Mouse (Mus musculus) left cerebral cortex, adult 2 months (tissue): Measurements from ENCODE around the gene Gldn. TPM values are rescaled to one million over a fixed set of nuclear protein-coding genes. Genes with fewer than 3 reads are reported as not detected.
A peak's percentile ranks its signal among the peaks of the same experiment; 100 is the strongest.

ENCODE experiments used
- DNase-seq, 2 experiments: peaks; one replicate each; pipeline ENCODE4 v3.0.0; 2021 to 2022; ENCODE audit warnings: low spot score in 2 of 2, mixed read lengths in 1 of 2; ENCODE audit errors: extremely low spot score in 1 of 2
- H3K27ac ChIP-seq: fragments of 200-600 bp; 2 replicates; pipeline ENCODE4 v1.8.1; 2022
- H3K4me3 ChIP-seq: fragments of 200-600 bp; 2 replicates; pipeline ENCODE4 v1.8.1; 2022
- CTCF ChIP-seq: fragments of 200-600 bp; IDR thresholded peaks from 2 replicates; pipeline ENCODE4 v1.8.1; 2022; ENCODE audit warnings: antibody characterized with exemption, mild to moderate bottlenecking, moderate library complexity
- intact Hi-C: fragments of 180-260 bp; cut with DNase I; formaldehyde crosslinking; loops from one replicate; pipeline ENCODE4 v1.15.1; 2025
- total RNA-seq, 2 experiments: library from RNA; stranded (reverse); gene quantifications; 2 replicates each; pipeline ENCODE4 v1.2.3; 2021

Gene Gldn
- total RNA-seq, 2 experiments from 2014 or later: 0.86 to 0.87 TPM

- TF ChIP-seq CTCF: no peak
- intact Hi-C loops: no loop called here
- no peak for DNase-seq
- Histone ChIP-seq H3K27ac (no peak overlapping the region), H3K4me3 (no peak overlapping the region)
These were observed 21.9 kb downstream of the Gldn start for GRCm38 (mm10) chr9:54308209-54308608.

DNA sequence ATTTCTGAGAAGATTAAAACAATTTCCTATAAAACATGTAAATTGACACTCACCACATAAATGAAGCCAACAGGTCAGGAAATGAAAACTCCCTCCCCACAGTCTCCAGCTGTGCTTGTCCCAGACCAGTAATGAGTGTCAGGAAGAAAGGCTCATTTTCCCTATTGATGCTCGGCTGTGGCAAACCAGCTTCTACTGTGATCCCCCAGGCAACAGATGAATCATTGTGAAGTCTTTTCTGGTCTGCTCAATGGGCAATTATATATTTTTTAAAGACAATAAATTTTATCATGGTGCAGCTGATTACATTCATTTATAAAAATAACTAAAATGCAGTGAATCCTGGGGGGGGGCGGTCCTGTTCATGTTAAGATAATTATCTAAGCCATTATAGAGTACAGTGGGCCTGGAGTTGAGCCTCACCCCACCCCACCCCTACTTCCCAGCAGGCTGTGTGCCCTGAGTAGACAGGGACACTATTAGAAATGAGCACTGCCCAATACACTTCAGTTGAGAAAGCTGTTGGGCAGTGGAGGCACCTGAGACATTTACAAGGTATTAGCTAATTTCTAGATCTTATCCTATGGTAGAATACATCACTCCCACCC is 22.6 kb downstream of the Gldn start:
- no peak for DNase-seq
- Histone ChIP-seq H3K4me3 (no peak overlapping the region), H3K27ac (no peak overlapping the region)
- intact Hi-C loops: no loop called here
- TF ChIP-seq CTCF: no peak

DNA sequence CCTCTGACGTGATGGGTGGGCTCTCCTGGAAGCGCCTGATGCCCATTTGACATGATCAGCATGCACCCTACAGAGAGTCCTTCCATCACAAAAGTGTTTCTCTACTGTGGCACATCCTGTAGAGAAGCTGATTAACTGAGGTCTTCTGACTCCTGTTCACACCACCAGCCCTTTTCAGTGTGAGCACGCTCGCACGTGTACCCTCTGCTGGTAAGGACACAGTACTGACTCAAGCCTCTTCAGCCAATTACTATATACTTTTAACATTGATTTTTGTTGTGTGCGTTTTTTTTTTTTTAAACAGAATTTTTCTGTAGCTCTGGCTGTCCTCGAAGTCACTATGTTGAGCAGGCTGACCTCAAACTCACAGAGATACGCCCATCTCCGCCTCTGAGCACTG is 30.1 kb downstream of the Gldn start:
- no peak overlapping the region for H3K27ac ChIP-seq

GRCm38 (mm10) chr9:54323456-54323855 is 37.2 kb downstream of the Gldn start:
- DNase-seq: no peak
- intact Hi-C loops: loop anchor here (2.0 kb wide), 1 partner anchor 143 kb away; no protein-coding TSS in a partner anchor
- peak; percentile 74 for TF ChIP-seq CTCF
- Histone ChIP-seq H3K27ac (no peak overlapping the region), H3K4me3 (no peak overlapping the region)

More for the DNA sequence above, 30.1 kb downstream of the Gldn start:
- no peak overlapping the region for H3K4me3 ChIP-seq
- no peak for DNase-seq
- intact Hi-C loops: no loop called here
- peak; percentile 26 for TF ChIP-seq CTCF

- no peak overlapping the region for H3K4me3 ChIP-seq
- H3K27ac ChIP-seq: no peak overlapping the region
- no peak for DNase-seq
- intact Hi-C loops: no loop called here
- no peak for TF ChIP-seq CTCF
These were observed 42.9 kb downstream of the Gldn start for GRCm38 (mm10) chr9:54329201-54329600.

GRCm38 (mm10) chr9:54335582-54335981 is 49.3 kb downstream of the Gldn start:
- H3K4me3 ChIP-seq: no peak overlapping the region
- intact Hi-C loops: no loop called here
- no peak overlapping the region for H3K27ac ChIP-seq
- no peak for TF ChIP-seq CTCF
- DNase-seq: no peak

DNA sequence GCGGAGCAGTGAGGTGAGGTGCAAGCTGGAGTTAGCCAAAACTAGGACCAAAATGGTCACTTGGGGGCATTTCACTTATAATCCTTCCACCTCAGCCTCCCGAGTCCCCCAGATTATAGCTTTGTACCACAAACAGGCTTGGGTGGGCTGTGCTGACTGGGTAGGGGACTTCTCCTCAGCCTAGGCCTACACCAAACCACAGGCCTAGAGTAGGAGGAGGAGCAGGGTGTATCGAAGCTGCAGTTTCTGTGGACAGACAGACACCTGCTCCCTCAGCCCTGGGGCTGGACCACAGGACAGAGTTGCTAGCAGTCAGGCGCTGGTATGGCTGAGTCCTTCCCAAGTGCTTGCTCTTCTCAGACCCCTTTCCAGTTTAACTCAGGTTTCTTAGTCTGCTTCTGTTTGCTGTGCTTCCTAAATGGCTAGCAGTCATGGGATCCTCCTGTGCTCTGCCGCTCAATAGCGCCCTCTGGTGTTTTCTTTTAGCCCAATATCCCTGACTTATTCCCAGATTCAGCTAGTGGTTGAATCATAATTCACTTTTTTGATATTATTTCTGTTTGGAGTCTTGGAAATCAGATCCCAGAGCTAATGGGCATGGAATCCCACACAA is 50.4 kb downstream of the Gldn start:
- intact Hi-C loops: loop anchor here (1.0 to 2.0 kb wide), 3 partner anchors 155 to 346 kb away; no protein-coding TSS in a partner anchor
- TF ChIP-seq CTCF: peak; percentile 85
- Histone ChIP-seq H3K4me3 (no peak overlapping the region), H3K27ac (no peak overlapping the region)
- peak; percentile 59 to 63 for DNase-seq

GRCm38 (mm10) chr9:54342026-54342425 is 55.7 kb downstream of the Gldn start:
- DNase-seq: no peak
- Histone ChIP-seq H3K27ac (no peak overlapping the region), H3K4me3 (no peak overlapping the region)
- no peak for TF ChIP-seq CTCF
- intact Hi-C loops: no loop called here

GRCm38 (mm10) chr9:54356756-54357155 is 70.5 kb downstream of the Gldn start:
- TF ChIP-seq CTCF: no peak
- intact Hi-C loops: no loop called here
- no peak overlapping the region for H3K4me3 ChIP-seq

More at GRCm38 (mm10) chr9:54356756-54357155, 70.5 kb downstream of the Gldn start:
- H3K27ac ChIP-seq: no peak overlapping the region
- DNase-seq: no peak

Other genes with a start within 250 kb of the Gldn start
- 1 to 10 TPM; 7.9 to 8.6 TPM for gene Tnfaip8l3, start 218.1 kb upstream of the Gldn start, total RNA-seq
- under 1 TPM; 0.14 to 0.37 TPM for gene Cyp19a1, start 18.4 kb upstream of the Gldn start, total RNA-seq
- 100 to 1,000 TPM; 203 to 220 TPM for gene Dmxl2, start 215.1 kb downstream of the Gldn start, total RNA-seq